Mouse (Mus musculus): ENCODE data around the gene Cd55b. TPM values are rescaled to one million over a fixed set of nuclear protein-coding genes. Genes with fewer than 3 reads are reported as not detected.

Cd55b gene
- 3.1 TPM for total RNA-seq (2023)

DNA sequence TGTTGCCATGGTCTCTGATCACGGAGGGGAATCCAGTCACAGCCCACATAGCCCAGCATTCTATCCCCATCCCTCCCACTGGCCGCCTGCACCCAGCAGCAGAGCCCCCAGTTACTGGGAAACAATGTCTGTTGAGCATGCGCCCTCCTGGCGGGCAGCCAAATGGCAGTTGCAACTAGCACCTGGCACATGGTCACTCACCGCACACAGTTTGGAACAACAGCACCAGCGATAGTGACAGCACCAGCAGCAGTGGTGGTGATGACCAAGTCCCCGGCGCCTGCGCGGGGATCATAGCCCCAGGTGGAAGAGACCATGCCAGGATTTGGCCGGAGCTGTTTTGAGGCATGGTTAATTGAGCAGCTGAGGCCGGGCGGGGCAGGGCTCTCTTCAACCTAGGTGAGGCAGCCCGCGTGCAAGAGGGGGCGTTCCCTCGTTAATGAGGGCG is at the start of gene Cd55b:
TSS of gene Cd55b (minus strand) at position 346 of the 448 bp plus-strand sequence.

DNA sequence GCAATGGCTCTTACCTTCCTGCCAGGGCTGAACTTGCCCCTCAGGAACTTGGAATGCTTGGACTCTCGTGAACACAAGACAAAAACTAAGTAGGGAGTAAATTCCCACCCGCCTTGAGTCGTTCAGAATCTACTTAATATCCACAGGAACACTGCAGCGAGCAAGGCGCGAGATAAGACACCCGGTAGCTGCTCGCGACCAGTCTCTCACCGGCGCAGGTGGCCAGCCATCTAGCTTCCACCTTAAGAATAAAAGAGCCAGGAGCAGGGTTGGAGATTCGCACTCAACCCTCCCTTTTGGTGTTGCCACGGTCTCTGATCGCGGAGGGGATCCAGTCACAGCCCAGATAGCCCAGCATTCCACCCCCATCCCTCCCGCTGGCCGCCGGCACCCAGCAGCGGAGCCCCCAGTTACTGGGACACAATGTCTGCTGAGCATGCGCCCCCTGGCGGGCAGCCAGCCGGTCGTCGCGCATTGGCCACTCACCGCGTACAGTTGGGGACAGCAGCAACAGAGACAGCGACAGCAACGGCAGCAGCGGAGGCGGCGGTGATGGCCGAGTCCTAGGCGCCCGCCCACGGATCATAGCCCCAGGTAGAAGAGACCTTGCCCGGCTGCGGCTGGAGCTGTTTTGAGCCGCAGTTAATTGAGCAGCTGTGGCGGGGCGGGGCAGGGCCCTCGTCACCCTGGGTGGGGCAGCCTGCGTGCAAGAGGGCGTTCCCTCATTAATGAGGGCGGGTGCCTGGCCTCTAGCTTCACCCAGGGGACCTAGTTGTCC is 39.5 kb upstream of the Cd55b start, which contains the start of gene Cd55:
TSS of gene Cd55 (minus strand) at position 661 of the 778 bp plus-strand sequence.

Other genes starting within 250 kb of the Cd55b start
- 192 TPM for gene Cd55, start 39.7 kb upstream of the Cd55b start, total RNA-seq (2023)
- not detected for gene Zp3r, start 206.6 kb upstream of the Cd55b start, total RNA-seq (2023)
- not detected for gene C4bp, start 238.6 kb upstream of the Cd55b start, total RNA-seq (2023)

Data from CD4-positive naive resting alpha-beta T cell, adult 57 days (primary cell).